Mouse (Mus musculus) stomach, postnatal 0 days (tissue): ENCODE data around the gene Klf3. TPM values are rescaled to one million over a fixed set of nuclear protein-coding genes. Genes with fewer than 3 reads are reported as not detected.

Source experiments
- ATAC-seq: fragments of 200-750 bp; cut with Nextera tagmentation; 2 replicates; pipeline ENCODE4 v1.8.0; 2017; ENCODE audit not compliant: low FRiP score, low TSS enrichment
- DNase-seq: peaks from one replicate; pipeline ENCODE4 v3.0.0-alpha.2; 2016; ENCODE audit warnings: low spot score
- H3K27ac ChIP-seq: fragments of 300-500 bp; sonication (generic); replicated peaks from 2 replicates; pipeline ENCODE4 v1.5.1; 2014; ENCODE audit warnings: mild to moderate bottlenecking, control low read depth
- H3K27me3 ChIP-seq: fragments of 300-500 bp; sonication (generic); 2 replicates; pipeline ENCODE4 v1.6.1; 2014; ENCODE audit warnings: low read length; ENCODE audit not compliant: control insufficient read depth, insufficient read depth
- H3K36me3 ChIP-seq: fragments of 300-500 bp; sonication (generic); 2 replicates; pipeline ENCODE4 v1.6.1; 2014; ENCODE audit warnings: low read length, mixed read lengths; ENCODE audit not compliant: control insufficient read depth, insufficient read depth
- H3K4me1 ChIP-seq: fragments of 300-500 bp; sonication (generic); replicated peaks from 2 replicates; pipeline ENCODE4 v1.6.1; 2014; ENCODE audit warnings: antibody characterized with exemption; ENCODE audit not compliant: control insufficient read depth, insufficient read depth
- H3K4me2 ChIP-seq: fragments of 300-500 bp; sonication (generic); replicated peaks from 2 replicates; pipeline ENCODE4 v1.6.1; 2014; ENCODE audit warnings: low read depth, mild to moderate bottlenecking, control low read depth, moderate library complexity
- H3K4me3 ChIP-seq: fragments of 300-500 bp; sonication (generic); 2 replicates; pipeline ENCODE4 v1.5.1; 2014; ENCODE audit warnings: low read depth, low read length, control low read depth
- H3K9ac ChIP-seq: fragments of 300-500 bp; sonication (generic); 2 replicates; pipeline ENCODE4 v1.6.1; 2014; ENCODE audit warnings: mild to moderate bottlenecking, low read length, control low read depth, mixed read lengths
- H3K9me3 ChIP-seq: fragments of 300-500 bp; sonication (generic); 2 replicates; pipeline ENCODE4 v1.6.1; 2016; ENCODE audit warnings: low read length; ENCODE audit not compliant: control insufficient read depth
- CTCF ChIP-seq: IDR thresholded peaks from 2 replicates; pipeline ENCODE4 v1.5.1; 2016; ENCODE audit warnings: antibody characterized with exemption, low read depth, mild to moderate bottlenecking, moderate library complexity
- EP300 ChIP-seq: optimal IDR thresholded peaks from 2 replicates; pipeline ENCODE3; 2016; ENCODE audit warnings: antibody characterized with exemption
- WGBS: fragments of 180-500 bp; shearing (Covaris S2); extraction: QIAGEN DNeasy Blood & Tissue Kit; methylation state at CpG from one replicate; pipeline ENCODE4 v1.1.7; 2014; 5-methylcytosine and 5-hydroxymethylcytosine counted together
- polyA plus RNA-seq: library from polyadenylated mRNA; unstranded; fragments of >200 nt; fragmentation: Nextera tagmentation; extraction: Ambion mirVana; gene quantifications from 2 replicates; pipeline ENCODE4 v1.2.1, GENCODE M21; 2015

Gene Klf3
- polyA plus RNA-seq, 1 experiment from 2014 or later = 101 TPM

DNA sequence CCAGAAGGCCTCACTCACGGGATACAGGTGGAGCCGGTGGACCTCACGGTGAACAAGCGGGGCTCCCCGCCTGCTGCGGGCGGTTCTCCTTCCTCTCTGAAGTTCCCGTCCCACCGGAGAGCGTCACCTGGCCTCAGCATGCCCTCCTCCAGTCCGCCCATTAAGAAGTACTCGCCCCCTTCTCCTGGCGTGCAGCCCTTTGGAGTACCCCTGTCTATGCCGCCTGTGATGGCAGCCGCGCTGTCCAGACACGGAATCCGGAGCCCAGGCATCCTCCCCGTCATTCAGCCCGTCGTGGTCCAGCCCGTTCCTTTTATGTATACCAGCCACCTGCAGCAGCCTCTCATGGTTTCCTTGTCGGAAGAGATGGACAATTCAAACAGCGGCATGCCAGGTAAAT, 18.8 kb downstream of the Klf3 start:
- H3K4me2 ChIP-seq = no peak overlapping the region
- no peak overlapping the region for H3K9ac ChIP-seq
- WGBS = 86% methylated on average over 24 of the region's 24 CpGs
- no peak for DNase-seq
- H3K36me3 ChIP-seq = peaks cover 35% of the 10 kb centered on the region
- no peaks in the 10 kb centered on the region for H3K27me3 ChIP-seq
- H3K27ac ChIP-seq = no peak overlapping the region
- no peaks in the 10 kb centered on the region for H3K9me3 ChIP-seq
- H3K4me1 ChIP-seq = no peaks in the 10 kb centered on the region
- ATAC-seq = no peak
- no peak overlapping the region for H3K4me3 ChIP-seq
- TF ChIP-seq CTCF (no peak), EP300 (no peak)

GRCm38 (mm10) chr5:64823431-64823830, 20.2 kb downstream of the Klf3 start:
- peaks cover 44% of the 10 kb centered on the region for H3K36me3 ChIP-seq
- 91% methylated on average over 11 of the region's 11 CpGs for WGBS
- TF ChIP-seq EP300 = no peak
- no peak for TF ChIP-seq CTCF
- no peak overlapping the region for H3K27ac ChIP-seq
- no peak for DNase-seq
- H3K4me2 ChIP-seq = no peak overlapping the region
- H3K4me1 ChIP-seq = no peaks in the 10 kb centered on the region
- no peaks in the 10 kb centered on the region for H3K27me3 ChIP-seq
- no peak overlapping the region for H3K9ac ChIP-seq
- no peaks in the 10 kb centered on the region for H3K9me3 ChIP-seq
- H3K4me3 ChIP-seq = no peak overlapping the region
- ATAC-seq = no peak

DNA sequence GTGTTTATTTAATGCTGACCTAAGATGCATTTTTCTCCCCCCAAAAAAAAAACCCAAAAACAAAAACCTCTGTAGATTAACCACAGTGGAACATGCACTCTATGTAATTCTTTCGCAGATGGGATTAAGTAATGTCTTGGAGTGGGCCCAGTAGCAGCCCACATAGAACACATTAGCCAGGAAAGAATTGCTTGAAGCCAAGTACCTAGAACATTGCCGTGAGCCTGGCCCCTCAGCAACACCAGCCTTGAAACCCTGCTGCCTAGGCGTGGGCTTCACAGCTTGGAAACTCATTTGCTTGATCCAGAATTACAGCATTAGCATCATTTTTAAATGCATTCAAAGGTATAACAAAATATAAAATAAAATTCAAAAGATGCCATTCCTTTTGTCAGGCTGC, 21.6 kb downstream of the Klf3 start:
- 77% methylated on average over 3 of the region's 3 CpGs for WGBS

GRCm38 (mm10) chr5:64825496-64825895, 22.3 kb downstream of the Klf3 start:
- Histone ChIP-seq H3K27ac (no peak overlapping the region), H3K4me3 (no peak overlapping the region), H3K4me2 (no peak overlapping the region), H3K36me3 (peaks cover 51% of the 10 kb centered on the region), H3K9ac (no peak overlapping the region), H3K27me3 (no peaks in the 10 kb centered on the region), H3K9me3 (no peaks in the 10 kb centered on the region), H3K4me1 (no peaks in the 10 kb centered on the region)
- DNase-seq (no peak), ATAC-seq (no peak)
- 87% methylated on average over 7 of the region's 7 CpGs for WGBS
- TF ChIP-seq EP300 (no peak), CTCF (no peak)

More for the DNA sequence above, 21.6 kb downstream of the Klf3 start:
- no peak overlapping the region for H3K4me3 ChIP-seq
- no peak overlapping the region for H3K4me2 ChIP-seq
- no peak overlapping the region for H3K27ac ChIP-seq
- no peaks in the 10 kb centered on the region for H3K4me1 ChIP-seq
- H3K27me3 ChIP-seq = no peaks in the 10 kb centered on the region
- no peaks in the 10 kb centered on the region for H3K9me3 ChIP-seq
- no peak overlapping the region for H3K9ac ChIP-seq
- H3K36me3 ChIP-seq = peaks cover 48% of the 10 kb centered on the region
- no peak for ATAC-seq
- TF ChIP-seq EP300 = no peak
- TF ChIP-seq CTCF = no peak
- no peak for DNase-seq

DNA sequence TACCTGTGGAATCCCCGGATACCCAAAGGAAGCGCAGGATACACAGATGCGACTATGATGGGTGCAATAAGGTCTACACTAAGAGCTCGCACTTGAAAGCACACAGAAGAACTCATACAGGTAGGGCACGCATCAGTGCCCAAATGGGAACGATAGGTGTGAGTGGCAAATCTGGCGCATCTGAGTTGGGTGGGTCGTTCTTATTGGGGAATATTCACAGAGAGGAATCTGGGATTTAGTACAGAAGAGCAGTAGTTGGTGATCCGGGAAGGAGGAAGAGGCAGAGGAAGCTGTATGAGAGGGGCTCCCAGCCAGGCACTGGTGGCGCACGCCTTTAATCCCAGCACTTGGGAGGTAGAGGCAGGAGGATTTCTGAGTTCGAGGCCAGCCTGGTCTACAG, 24.0 kb downstream of the Klf3 start:
- no peak for DNase-seq
- no peaks in the 10 kb centered on the region for H3K4me1 ChIP-seq
- H3K4me3 ChIP-seq = no peak overlapping the region
- 97% methylated on average over 12 of the region's 12 CpGs for WGBS
- peaks cover 47% of the 10 kb centered on the region for H3K36me3 ChIP-seq
- TF ChIP-seq EP300 (no peak), CTCF (no peak)
- no peak overlapping the region for H3K4me2 ChIP-seq
- ATAC-seq = no peak
- no peak overlapping the region for H3K9ac ChIP-seq
- H3K27me3 ChIP-seq = no peaks in the 10 kb centered on the region
- H3K27ac ChIP-seq = no peak overlapping the region
- no peaks in the 10 kb centered on the region for H3K9me3 ChIP-seq

- WGBS = 78% methylated on average over 9 of the region's 9 CpGs
- H3K4me1 ChIP-seq = no peaks in the 10 kb centered on the region
- no peak overlapping the region for H3K9ac ChIP-seq
- no peak overlapping the region for H3K27ac ChIP-seq
- no peak overlapping the region for H3K4me3 ChIP-seq
- peaks cover 45% of the 10 kb centered on the region for H3K36me3 ChIP-seq
- TF ChIP-seq EP300 (no peak), CTCF (no peak)
- H3K9me3 ChIP-seq = no peaks in the 10 kb centered on the region
- H3K4me2 ChIP-seq = no peak overlapping the region
- no peaks in the 10 kb centered on the region for H3K27me3 ChIP-seq
- no peak for ATAC-seq
- no peak for DNase-seq
Measured at GRCm38 (mm10) chr5:64828314-64828713, 25.1 kb downstream of the Klf3 start.
